Mouse (Mus musculus): ENCODE measurements at regions not wholly inside any gene's neighbourhood (a gene's known extent, or its start where the extent isn't known, plus 50 kb on each side); places are given as distances from the start of the nearest gene placed in this dataset.

GRCm38 (mm10) chr3:21293308-21293707 is 783.1 kb upstream of the Tbl1xr1 start:
- no peak for TF ChIP-seq POLR2A (IDR thresholded peaks at IDR 0.05; ENCODE audit: borderline replicate concordance, low read depth, low read length)
- no peak for TF ChIP-seq CTCF (IDR thresholded peaks at IDR 0.05; ENCODE audit: low read depth, low read length)
- no peak overlapping the region for H3K27ac ChIP-seq (ENCODE audit: insufficient read depth, low read depth, low read length)
- H3K4me1 ChIP-seq (ENCODE audit: control insufficient read depth, insufficient read depth, low read length) = no peaks in the 10 kb centered on the region
- no peak overlapping the region for H3K4me3 ChIP-seq (ENCODE audit: insufficient read depth, low read length)

GRCm38 (mm10) chr3:21294776-21295175 is 781.7 kb upstream of the Tbl1xr1 start:
- no peak overlapping the region for H3K27ac ChIP-seq (ENCODE audit: insufficient read depth, low read depth, low read length)
- TF ChIP-seq POLR2A (IDR thresholded peaks at IDR 0.05; ENCODE audit: borderline replicate concordance, low read depth, low read length) = no peak
- no peak for TF ChIP-seq CTCF (IDR thresholded peaks at IDR 0.05; ENCODE audit: low read depth, low read length)
- no peaks in the 10 kb centered on the region for H3K4me1 ChIP-seq (ENCODE audit: control insufficient read depth, insufficient read depth, low read length)
- no peak overlapping the region for H3K4me3 ChIP-seq (ENCODE audit: insufficient read depth, low read length)

- Histone ChIP-seq H3K4me1 (ENCODE audit: control insufficient read depth, insufficient read depth, low read length) (no peaks in the 10 kb centered on the region), H3K4me3 (ENCODE audit: insufficient read depth, low read length) (no peak overlapping the region), H3K27ac (ENCODE audit: insufficient read depth, low read depth, low read length) (no peak overlapping the region)
- no peak for TF ChIP-seq CTCF (IDR thresholded peaks at IDR 0.05; ENCODE audit: low read depth, low read length)
- TF ChIP-seq POLR2A (IDR thresholded peaks at IDR 0.05; ENCODE audit: borderline replicate concordance, low read depth, low read length) = no peak
Observed at GRCm38 (mm10) chr3:21296581-21297110, 779.8 kb upstream of the Tbl1xr1 start.

DNA sequence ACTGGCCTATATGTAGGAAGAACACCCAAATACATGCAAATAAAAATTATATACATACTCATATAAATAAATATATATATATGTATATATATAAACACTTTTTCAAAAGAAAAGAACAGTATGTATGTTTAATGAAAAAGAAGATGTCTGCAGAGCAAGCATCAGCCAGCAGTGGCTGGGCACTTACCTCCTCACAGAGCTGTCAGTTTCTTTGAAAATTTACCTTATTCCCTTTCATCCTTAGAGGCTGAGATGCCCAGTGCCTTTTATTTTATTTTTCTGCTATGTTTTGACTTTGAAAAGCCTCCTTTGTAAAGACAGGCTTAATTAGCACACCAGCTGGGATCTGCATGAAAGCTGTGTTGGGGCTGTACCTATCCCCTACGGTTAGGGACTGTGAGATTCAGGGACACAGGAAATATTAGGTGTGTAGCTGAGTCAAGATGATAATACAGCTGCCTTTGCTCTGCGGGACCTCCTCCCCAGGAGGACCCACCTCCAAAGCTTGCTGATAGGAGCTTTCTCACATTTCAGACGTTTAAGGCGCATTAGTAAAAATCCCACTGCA is 751.0 kb upstream of the Tbl1xr1 start:
- Histone ChIP-seq H3K4me3 (ENCODE audit: insufficient read depth, low read length) (no peak overlapping the region), H3K27ac (ENCODE audit: insufficient read depth, low read depth, low read length) (no peak overlapping the region), H3K4me1 (ENCODE audit: control insufficient read depth, insufficient read depth, low read length) (no peaks in the 10 kb centered on the region)
- TF ChIP-seq POLR2A (IDR thresholded peaks at IDR 0.05; ENCODE audit: borderline replicate concordance, low read depth, low read length) (no peak), CTCF (IDR thresholded peaks at IDR 0.05; ENCODE audit: low read depth, low read length) (no peak)

DNA sequence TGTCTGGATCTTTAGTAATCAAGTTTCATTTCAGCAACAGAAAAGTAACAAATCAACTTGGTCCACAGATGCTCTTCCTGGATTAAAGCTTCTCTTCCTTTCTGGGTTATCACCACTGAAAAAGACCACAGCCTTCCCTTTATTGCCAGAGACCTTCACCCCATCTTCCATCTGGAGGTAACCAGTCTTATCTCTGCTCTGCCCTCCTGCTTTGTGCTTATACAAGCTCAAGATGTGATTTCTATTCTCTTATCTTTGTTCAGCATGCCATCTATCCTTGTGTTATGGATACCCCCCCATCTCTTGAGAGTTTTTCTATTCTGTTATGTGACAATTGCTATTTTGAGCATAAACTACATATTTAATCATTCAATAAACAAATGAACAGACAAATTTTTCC is 734.5 kb upstream of the Tbl1xr1 start:
- Histone ChIP-seq H3K4me3 (ENCODE audit: insufficient read depth, low read length) (no peak overlapping the region), H3K27ac (ENCODE audit: insufficient read depth, low read depth, low read length) (no peak overlapping the region), H3K4me1 (ENCODE audit: control insufficient read depth, insufficient read depth, low read length) (no peaks in the 10 kb centered on the region)
- no peak for TF ChIP-seq CTCF (IDR thresholded peaks at IDR 0.05; ENCODE audit: low read depth, low read length)
- TF ChIP-seq POLR2A (IDR thresholded peaks at IDR 0.05; ENCODE audit: borderline replicate concordance, low read depth, low read length) = no peak

- TF ChIP-seq CTCF (IDR thresholded peaks at IDR 0.05; ENCODE audit: low read depth, low read length) (no peak), POLR2A (IDR thresholded peaks at IDR 0.05; ENCODE audit: borderline replicate concordance, low read depth, low read length) (no peak)
- Histone ChIP-seq H3K4me3 (ENCODE audit: insufficient read depth, low read length) (no peak overlapping the region), H3K27ac (ENCODE audit: insufficient read depth, low read depth, low read length) (no peak overlapping the region), H3K4me1 (ENCODE audit: control insufficient read depth, insufficient read depth, low read length) (no peaks in the 10 kb centered on the region)
Observed at GRCm38 (mm10) chr3:21343095-21343494, 733.4 kb upstream of the Tbl1xr1 start.

DNA sequence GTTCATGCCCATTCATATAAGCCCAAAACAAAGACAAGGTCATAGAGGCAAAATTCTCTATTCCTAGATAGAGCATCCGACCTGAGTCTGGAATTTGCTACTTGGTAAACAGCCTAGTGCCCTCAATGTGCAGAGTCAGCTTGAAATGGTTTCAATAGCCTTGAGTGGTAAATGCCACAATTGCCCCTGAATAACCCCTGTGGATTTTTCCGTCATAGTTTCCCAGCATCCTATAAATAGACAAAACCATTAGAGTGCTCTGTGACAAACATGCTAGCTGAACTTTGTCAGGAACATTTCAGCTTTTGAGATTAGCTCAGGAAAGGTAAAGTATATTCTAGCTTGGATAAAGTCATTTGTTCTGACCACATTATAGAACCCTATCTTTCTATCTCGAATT is 727.0 kb upstream of the Tbl1xr1 start:
- Histone ChIP-seq H3K4me3 (ENCODE audit: insufficient read depth, low read length) (no peak overlapping the region), H3K27ac (ENCODE audit: insufficient read depth, low read depth, low read length) (no peak overlapping the region), H3K4me1 (ENCODE audit: control insufficient read depth, insufficient read depth, low read length) (no peaks in the 10 kb centered on the region)
- no peak for TF ChIP-seq POLR2A (IDR thresholded peaks at IDR 0.05; ENCODE audit: borderline replicate concordance, low read depth, low read length)
- TF ChIP-seq CTCF (IDR thresholded peaks at IDR 0.05; ENCODE audit: low read depth, low read length) = no peak

GRCm38 (mm10) chr3:21356150-21356549 is 720.3 kb upstream of the Tbl1xr1 start:
- TF ChIP-seq POLR2A (IDR thresholded peaks at IDR 0.05; ENCODE audit: borderline replicate concordance, low read depth, low read length) (no peak), CTCF (IDR thresholded peaks at IDR 0.05; ENCODE audit: low read depth, low read length) (no peak)
- H3K27ac ChIP-seq (ENCODE audit: insufficient read depth, low read depth, low read length) = no peak overlapping the region
- H3K4me1 ChIP-seq (ENCODE audit: control insufficient read depth, insufficient read depth, low read length) = no peaks in the 10 kb centered on the region
- H3K4me3 ChIP-seq (ENCODE audit: insufficient read depth, low read length) = no peak overlapping the region

- Histone ChIP-seq H3K4me1 (ENCODE audit: control insufficient read depth, insufficient read depth, low read length) (no peaks in the 10 kb centered on the region), H3K4me3 (ENCODE audit: insufficient read depth, low read length) (no peak overlapping the region), H3K27ac (ENCODE audit: insufficient read depth, low read depth, low read length) (no peak overlapping the region)
- TF ChIP-seq POLR2A (IDR thresholded peaks at IDR 0.05; ENCODE audit: borderline replicate concordance, low read depth, low read length) (no peak), CTCF (IDR thresholded peaks at IDR 0.05; ENCODE audit: low read depth, low read length) (no peak)
Observed at GRCm38 (mm10) chr3:21356831-21357712, 719.4 kb upstream of the Tbl1xr1 start.

GRCm38 (mm10) chr3:21358068-21358467 is 718.4 kb upstream of the Tbl1xr1 start:
- Histone ChIP-seq H3K4me3 (ENCODE audit: insufficient read depth, low read length) (no peak overlapping the region), H3K27ac (ENCODE audit: insufficient read depth, low read depth, low read length) (no peak overlapping the region), H3K4me1 (ENCODE audit: control insufficient read depth, insufficient read depth, low read length) (no peaks in the 10 kb centered on the region)
- TF ChIP-seq CTCF (IDR thresholded peaks at IDR 0.05; ENCODE audit: low read depth, low read length) (no peak), POLR2A (IDR thresholded peaks at IDR 0.05; ENCODE audit: borderline replicate concordance, low read depth, low read length) (no peak)
